In the genomic region with DNA sequence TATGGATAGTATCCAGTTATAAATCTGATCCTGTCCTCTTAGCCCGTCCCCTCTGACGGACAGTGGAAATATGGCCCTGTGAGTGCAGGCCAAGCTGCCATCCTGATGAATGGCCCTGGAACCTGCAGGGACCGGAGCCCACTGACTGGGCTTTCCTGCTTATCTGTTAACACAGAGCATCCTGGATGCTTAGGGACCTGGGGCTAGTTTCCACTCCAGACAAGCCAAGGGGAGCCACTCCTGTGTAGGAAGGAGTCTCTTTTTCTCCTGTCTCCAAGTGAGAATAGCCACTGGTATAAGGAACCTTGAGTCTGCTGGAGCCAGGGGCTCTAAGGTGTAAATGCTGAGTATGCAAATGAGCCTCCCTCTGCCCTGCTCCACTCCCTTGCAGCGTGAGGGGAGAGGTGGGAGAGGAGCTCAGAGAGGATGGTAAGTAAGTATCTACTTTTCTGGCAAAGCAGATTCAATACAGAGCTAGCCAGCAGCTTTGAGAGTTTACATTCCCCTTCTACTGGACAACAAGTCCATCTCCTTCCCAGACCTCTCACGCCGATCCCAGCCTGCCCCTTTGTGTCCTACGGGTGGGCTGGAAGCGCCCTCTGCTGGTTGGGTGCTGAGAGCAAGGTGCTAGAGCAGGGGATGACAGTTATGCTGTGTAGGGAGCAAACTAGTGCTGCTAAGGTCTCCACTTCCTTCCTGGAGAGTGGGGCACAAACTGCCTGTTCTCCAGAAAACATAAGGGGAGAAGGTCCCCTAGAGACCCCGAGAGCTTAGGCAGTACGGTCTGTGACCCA, we compare ENCODE assay signal across 9 mouse cellular contexts. TPM values are rescaled to one million over a fixed set of nuclear protein-coding genes. Genes with fewer than 3 reads are reported as not detected.
DNase-seq lines count a peak whose midpoint lies in the region; ATAC-seq and TF ChIP-seq lines count a peak whose summit lies in the region.
"Had no signal": no experiment of that assay in that cellular context is flagged by ENCODE, and none has a peak within 500 bp of the region (broad histone marks: within the 10 kb centered on the region; RNA-seq: fewer than 3 reads in every experiment).

No protein-coding gene starts in this region.

- peak; percentile 85 for TF ChIP-seq CTCF in olfactory bulb, adult 2 months (IDR thresholded peaks at IDR 0.05; ENCODE audit: insufficient read depth, low read depth, low read length)

- DNase-seq in CD4-positive helper T cell, adult 2 months (ENCODE audit: low read depth, low spot score), result peak; percentile 6
- peak; percentile 20 for DNase-seq in c-Kit-negative CD71-positive TER-119-positive erythroid progenitor cells, embryonic 14.5 days (ENCODE audit: low read depth, low spot score)
- DNase-seq in kidney, postnatal 25 days, result peak; percentile 86 to 89
- peak; percentile 61 for DNase-seq in testis, postnatal 14 days (ENCODE audit: low spot score)

- ATAC-seq in forebrain, embryonic 12.5 days (ENCODE audit: low FRiP score), result peak; percentile 82
- peak; percentile 67 for ATAC-seq in heart, embryonic 16.5 days (replicated peaks; ENCODE audit: extremely low read depth, insufficient read depth, low FRiP score)
- ATAC-seq in liver, embryonic 15.5 days (ENCODE audit: insufficient read depth), result no peak

- TF ChIP-seq POLR2A in olfactory bulb, adult 2 months (IDR thresholded peaks at IDR 0.05; ENCODE audit: insufficient read depth, low read depth, low read length), result no peak

- H3K27ac ChIP-seq in forebrain, embryonic 12.5 days, result no peak overlapping the region
- H3K27ac ChIP-seq in heart, embryonic 16.5 days (ENCODE audit: low read length), result peak overlapping the region; percentile 59
- no peak overlapping the region for H3K27ac ChIP-seq in liver, embryonic 15.5 days (replicated peaks)
- no peak overlapping the region for H3K27ac ChIP-seq in olfactory bulb, adult 2 months (ENCODE audit: insufficient read depth, low read depth, low read length)
- H3K27ac ChIP-seq: embryonic facial prominence, embryonic 12.5 days had no signal

- H3K4me3 ChIP-seq in forebrain, embryonic 12.5 days (replicated peaks), result no peak overlapping the region
- no peak overlapping the region for H3K4me3 ChIP-seq in heart, embryonic 16.5 days (ENCODE audit: low read length)
- no peak overlapping the region for H3K4me3 ChIP-seq in liver, embryonic 15.5 days (replicated peaks)
- no peak overlapping the region for H3K4me3 ChIP-seq in olfactory bulb, adult 2 months (ENCODE audit: insufficient read depth, low read depth, low read length)
- H3K4me3 ChIP-seq: embryonic facial prominence, embryonic 12.5 days had no signal

- peaks cover 68% of the 10 kb centered on the region for H3K36me3 ChIP-seq in forebrain, embryonic 12.5 days (replicated peaks)
- no peaks in the 10 kb centered on the region for H3K36me3 ChIP-seq in heart, embryonic 16.5 days (ENCODE audit: control insufficient read depth, insufficient read depth)
- H3K36me3 ChIP-seq in liver, embryonic 15.5 days (replicated peaks), result no peaks in the 10 kb centered on the region

- H3K27me3 ChIP-seq in forebrain, embryonic 12.5 days, result no peaks in the 10 kb centered on the region
- no peaks in the 10 kb centered on the region for H3K27me3 ChIP-seq in heart, embryonic 16.5 days (ENCODE audit: control insufficient read depth, insufficient read depth, low read length)
- H3K27me3 ChIP-seq in liver, embryonic 15.5 days, result no peaks in the 10 kb centered on the region
- H3K27me3 ChIP-seq: embryonic facial prominence, embryonic 12.5 days had no signal

- WGBS in forebrain, embryonic 12.5 days, result 43% methylated on average over 10 of the region's 10 CpGs
- 33% methylated on average over 10 of the region's 10 CpGs for WGBS in heart, embryonic 16.5 days
- WGBS in liver, embryonic 15.5 days (ENCODE audit: insufficient replicate concordance), result 29% methylated on average over 10 of the region's 10 CpGs
- 48% methylated on average over 10 of the region's 10 CpGs for WGBS in olfactory bulb, adult 2 months

- H3K4me2 ChIP-seq in forebrain, embryonic 12.5 days, result no peak overlapping the region
- peak overlapping the region; percentile 38 for H3K4me2 ChIP-seq in heart, embryonic 16.5 days (ENCODE audit: low read depth, low read length)
- H3K4me2 ChIP-seq in liver, embryonic 15.5 days, result peak overlapping the region; percentile 39
- H3K4me2 ChIP-seq: embryonic facial prominence, embryonic 12.5 days had no signal

- H3K4me1 ChIP-seq in forebrain, embryonic 12.5 days, result peaks cover 4% of the 10 kb centered on the region; the same call in 1 of the 2 replicates
- peaks cover 11% of the 10 kb centered on the region; the same call in 1 of the 2 replicates for H3K4me1 ChIP-seq in heart, embryonic 16.5 days (ENCODE audit: control insufficient read depth, insufficient read depth, low read length)
- peaks cover 31% of the 10 kb centered on the region for H3K4me1 ChIP-seq in liver, embryonic 15.5 days (replicated peaks)
- peaks cover 4% of the 10 kb centered on the region; the same call in 1 of the 2 replicates for H3K4me1 ChIP-seq in olfactory bulb, adult 2 months (ENCODE audit: control insufficient read depth, insufficient read depth, low read length)
- H3K4me1 ChIP-seq: embryonic facial prominence, embryonic 12.5 days had no signal

- no peak overlapping the region for H3K9ac ChIP-seq in forebrain, embryonic 12.5 days
- H3K9ac ChIP-seq in heart, embryonic 16.5 days (ENCODE audit: low read length), result no peak overlapping the region
- H3K9ac ChIP-seq in liver, embryonic 15.5 days, result no peak overlapping the region
- H3K9ac ChIP-seq: embryonic facial prominence, embryonic 12.5 days had no signal

- no peaks in the 10 kb centered on the region for H3K9me3 ChIP-seq in forebrain, embryonic 12.5 days
- H3K9me3 ChIP-seq in heart, embryonic 16.5 days (replicated peaks; ENCODE audit: control insufficient read depth, low read length), result no peaks in the 10 kb centered on the region
- no peaks in the 10 kb centered on the region for H3K9me3 ChIP-seq in liver, embryonic 15.5 days (replicated peaks)
- H3K9me3 ChIP-seq: embryonic facial prominence, embryonic 12.5 days had no signal

RNA-seq across cellular contexts. Expression of gene Gpr161, which starts 24.7 kb away (rescaled TPM):
- 3.4 and 3.7 TPM in 2 replicates for polyA plus RNA-seq in forebrain, embryonic 12.5 days (2016; fragmentation: Nextera tagmentation; extraction: Ambion mirVana)
- polyA plus RNA-seq in heart, embryonic 16.5 days (2015; fragmentation: Nextera tagmentation; extraction: Ambion mirVana), result 0.55 and 0.59 TPM in 2 replicates
- 0.05 TPM in 2 replicates for polyA plus RNA-seq in liver, embryonic 15.5 days (2015; fragmentation: Nextera tagmentation; extraction: Ambion mirVana)
- polyA plus RNA-seq in olfactory bulb, adult 2 months (2012; ENCODE audit: insufficient read depth, insufficient read length, low replicate concordance, missing spikeins), result not detected in 2 replicates

Comparison
In these comparisons a context has a peak if more than half of its experiments do, and no peak if none do; other contexts are left out.
1. DNase-seq: peak in every context shown above with its lines; median percentile 88 in kidney, postnatal 25 days; 61 in testis, postnatal 14 days; 20 in c-Kit-negative CD71-positive TER-119-positive erythroid progenitor cells, embryonic 14.5 days; 6 in CD4-positive helper T cell, adult 2 months.